Mouse (Mus musculus) heart, adult 18-20 months (tissue): ENCODE results near the gene Srebf1. TPM values are rescaled to one million over a fixed set of nuclear protein-coding genes. Genes with fewer than 3 reads are reported as not detected.

ENCODE experiments used
- DNase-seq, 2 experiments: peaks; one replicate each; pipeline ENCODE4 v3.0.0; 2021 to 2022; ENCODE audit warnings: mixed read lengths in 1 of 2
- total RNA-seq, 2 experiments: library from RNA; stranded (reverse); gene quantifications; 2 replicates each; pipeline ENCODE4 v1.2.3; 2021

Srebf1 gene
- total RNA-seq, 2 experiments from 2014 or later, result 25.7 to 36.6 TPM

GRCm38 (mm10) chr11:60206207-60206606 lies 16.2 kb downstream of the Srebf1 start:
- DNase-seq, result no peak

DNA sequence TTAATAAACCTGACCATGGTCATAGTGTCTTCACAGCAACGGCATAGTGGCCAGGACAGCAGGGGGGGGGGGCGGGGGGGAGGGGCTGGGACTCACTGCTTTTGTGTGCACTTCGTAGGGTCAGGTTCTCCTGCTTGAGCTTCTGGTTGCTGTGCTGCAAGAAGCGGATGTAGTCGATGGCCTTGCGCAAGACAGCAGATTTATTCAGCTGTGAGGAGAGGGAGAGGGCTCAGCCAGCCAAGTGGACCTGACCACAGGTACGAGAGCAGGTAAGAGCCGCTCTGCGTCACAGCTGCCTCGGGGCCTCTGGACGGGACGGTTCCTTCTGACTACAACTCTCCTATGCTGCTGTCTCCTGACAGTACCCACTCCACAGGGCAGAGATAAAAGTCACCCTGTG lies 17.4 kb downstream of the Srebf1 start:
- DNase-seq, result no peak

DNA sequence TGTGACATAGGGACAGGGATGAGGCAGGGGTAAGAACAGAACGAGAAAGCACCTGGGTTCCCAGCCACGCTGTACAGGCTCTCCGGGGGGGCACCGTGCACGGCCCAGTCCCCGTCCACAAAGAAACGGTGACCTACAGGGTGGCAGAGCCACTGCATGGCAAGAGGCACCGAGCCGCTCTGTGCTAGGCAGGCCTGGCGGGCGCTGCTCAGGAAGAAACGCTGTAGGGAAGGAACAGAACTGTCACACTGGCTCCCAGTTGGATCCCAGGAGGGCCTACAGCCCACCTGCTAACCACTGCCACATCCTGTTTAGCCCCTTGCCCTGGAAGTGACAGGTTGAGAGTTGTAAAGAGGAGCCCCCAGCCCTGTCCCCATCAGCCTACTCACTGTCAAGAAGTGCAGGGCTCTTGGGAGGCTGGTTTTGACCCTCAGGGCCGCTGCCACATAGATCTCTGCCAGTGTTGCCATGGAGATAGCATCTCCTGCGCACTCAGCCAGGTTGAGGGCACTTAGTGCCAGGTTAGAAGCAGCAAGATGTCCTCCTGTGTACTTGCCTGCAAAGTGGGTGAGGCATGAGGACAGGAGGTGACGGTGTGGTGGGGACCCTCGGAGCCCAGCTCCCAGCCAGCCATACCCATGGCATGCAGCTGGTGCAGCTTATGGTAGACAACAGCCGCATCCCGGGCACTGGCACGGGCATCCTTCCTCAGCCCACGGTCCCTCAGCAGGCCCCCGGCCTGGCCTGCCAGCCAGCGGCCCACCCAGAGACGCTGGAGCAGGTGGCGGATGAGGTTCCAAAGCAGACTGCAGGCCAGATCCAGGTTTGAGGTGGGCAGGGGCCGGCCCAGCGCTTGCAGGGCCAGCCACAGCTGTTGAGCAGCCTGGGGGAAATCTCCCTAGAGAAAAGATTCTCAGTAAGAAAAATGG lies 19.4 kb downstream of the Srebf1 start:
- no peak for DNase-seq

- DNase-seq, result no peak
These were observed 22.0 kb downstream of the Srebf1 start for GRCm38 (mm10) chr11:60200384-60200783.

GRCm38 (mm10) chr11:60199702-60200184 lies 22.6 kb downstream of the Srebf1 start:
- DNase-seq, result peak; percentile 89 to 97

- DNase-seq, result no peak
These were observed 23.7 kb downstream of the Srebf1 start for GRCm38 (mm10) chr11:60198651-60199050.

DNA sequence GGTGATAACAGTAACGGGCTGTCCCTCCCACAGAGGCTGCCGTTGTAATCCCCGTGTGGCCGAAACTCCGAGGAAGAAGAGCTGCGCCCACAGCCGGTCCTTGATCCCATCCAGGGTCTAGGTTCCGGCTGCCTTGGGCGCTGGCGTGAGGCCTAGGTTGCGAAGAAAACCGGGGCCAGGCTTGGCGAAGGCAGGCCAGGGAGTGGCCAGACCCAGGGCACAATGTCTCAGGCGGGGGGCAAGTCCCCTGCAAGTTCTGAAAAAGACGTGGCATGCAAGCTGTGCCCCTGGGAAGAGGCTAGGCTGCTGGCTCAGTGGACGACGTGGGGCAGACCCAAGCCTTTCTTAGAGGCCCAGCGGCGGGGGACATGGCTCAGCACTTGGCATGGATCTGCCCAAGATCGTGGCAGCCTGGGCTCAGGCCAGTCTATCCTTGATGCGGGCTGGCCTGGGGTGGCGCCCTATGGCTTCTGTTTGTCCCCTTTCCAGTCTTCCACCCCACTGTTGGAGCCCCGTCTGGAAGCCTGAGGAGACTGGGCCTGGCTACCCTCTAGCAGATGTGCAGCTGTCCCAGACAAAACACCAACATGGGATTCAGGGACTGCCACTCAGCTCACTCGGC lies 24.3 kb downstream of the Srebf1 start:
- DNase-seq, result no peak

DNA sequence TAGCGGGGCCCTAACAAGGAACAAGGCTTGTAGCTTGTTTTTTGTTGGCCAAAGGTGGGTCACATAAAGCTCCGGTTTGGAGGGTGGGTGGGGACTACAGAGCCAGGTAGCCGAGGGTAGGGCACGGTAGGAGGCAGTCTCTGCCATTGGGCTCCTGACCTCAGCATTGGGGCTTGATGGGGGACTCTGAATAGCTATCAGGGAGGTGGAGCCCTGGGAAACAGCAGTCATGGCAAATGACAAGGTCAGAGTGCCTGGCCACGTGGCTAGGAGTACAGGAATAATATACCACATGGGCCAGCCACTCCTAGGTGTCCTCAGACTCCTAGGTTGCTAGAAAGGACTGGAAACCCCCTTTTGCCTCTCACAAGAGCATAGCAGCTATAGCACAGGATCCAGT lies 26.0 kb downstream of the Srebf1 start:
- DNase-seq, result no peak

- no peak for DNase-seq
These were observed 27.3 kb downstream of the Srebf1 start for GRCm38 (mm10) chr11:60195108-60195507.

DNA sequence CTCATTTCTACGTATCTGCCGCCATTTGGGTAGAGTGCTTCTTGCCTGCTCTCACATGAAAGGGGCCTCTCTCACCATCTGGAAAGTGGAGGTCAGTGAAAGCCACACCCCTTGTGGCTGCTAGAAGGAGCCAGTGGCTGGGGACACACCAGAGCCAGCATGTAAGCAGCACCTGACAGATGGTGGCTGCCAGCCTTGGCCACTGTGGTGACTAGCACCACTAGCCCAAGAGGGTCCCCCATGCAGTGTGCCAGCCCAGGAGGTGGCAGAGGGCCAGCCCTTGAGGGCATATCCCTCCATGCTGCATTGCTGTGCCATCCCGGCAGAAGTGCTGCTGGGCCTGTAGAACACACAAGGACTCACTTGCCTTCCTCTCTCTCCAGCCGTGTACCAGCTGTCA lies 28.8 kb downstream of the Srebf1 start:
- no peak for DNase-seq

DNA sequence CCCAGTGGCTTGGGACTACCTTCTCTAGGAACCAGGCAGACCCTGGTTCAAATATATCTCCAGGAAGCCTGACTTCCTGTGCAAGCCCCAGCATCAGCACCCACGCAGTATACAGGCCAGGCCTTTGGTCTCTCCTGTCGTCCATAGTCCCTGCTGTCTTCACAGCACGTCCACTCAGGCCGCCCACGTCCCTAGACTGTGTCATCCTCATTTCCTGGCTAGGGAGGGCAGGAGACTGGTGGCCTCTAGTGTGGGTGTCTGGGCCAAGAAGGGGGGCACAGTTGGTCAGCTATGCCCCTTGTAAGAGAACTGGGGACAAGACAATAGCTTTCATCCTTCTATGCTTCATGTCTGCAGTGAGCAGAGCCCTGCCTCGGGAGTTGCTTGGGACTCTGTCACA lies 29.8 kb downstream of the Srebf1 start:
- DNase-seq, result no peak

DNA sequence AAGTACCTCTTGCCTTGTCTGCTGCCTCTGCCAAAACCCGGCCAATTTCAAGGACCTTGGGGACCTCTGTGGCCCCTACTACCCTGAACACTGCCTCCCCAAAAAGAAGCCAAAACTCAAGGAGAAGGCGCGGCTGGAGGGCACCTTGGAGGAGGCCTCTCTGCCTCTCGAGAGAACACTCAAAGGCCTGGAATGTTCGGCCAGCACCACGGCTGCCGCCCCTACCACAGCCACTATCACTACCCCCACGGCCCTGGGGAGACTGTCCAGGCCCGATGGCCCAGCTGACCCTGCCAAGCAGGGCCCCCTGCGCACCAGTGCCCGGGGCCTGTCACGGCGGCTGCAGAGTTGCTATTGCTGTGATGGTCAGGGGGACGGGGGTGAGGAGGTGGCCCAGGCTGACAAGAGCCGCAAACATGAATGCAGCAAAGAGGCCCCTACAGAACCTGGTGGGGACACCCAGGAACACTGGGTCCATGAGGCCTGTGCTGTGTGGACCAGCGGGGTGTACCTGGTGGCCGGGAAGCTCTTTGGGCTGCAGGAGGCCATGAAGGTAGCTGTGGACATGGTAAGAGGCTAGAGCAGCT lies 32.2 kb downstream of the Srebf1 start:
- no peak for DNase-seq

DNA sequence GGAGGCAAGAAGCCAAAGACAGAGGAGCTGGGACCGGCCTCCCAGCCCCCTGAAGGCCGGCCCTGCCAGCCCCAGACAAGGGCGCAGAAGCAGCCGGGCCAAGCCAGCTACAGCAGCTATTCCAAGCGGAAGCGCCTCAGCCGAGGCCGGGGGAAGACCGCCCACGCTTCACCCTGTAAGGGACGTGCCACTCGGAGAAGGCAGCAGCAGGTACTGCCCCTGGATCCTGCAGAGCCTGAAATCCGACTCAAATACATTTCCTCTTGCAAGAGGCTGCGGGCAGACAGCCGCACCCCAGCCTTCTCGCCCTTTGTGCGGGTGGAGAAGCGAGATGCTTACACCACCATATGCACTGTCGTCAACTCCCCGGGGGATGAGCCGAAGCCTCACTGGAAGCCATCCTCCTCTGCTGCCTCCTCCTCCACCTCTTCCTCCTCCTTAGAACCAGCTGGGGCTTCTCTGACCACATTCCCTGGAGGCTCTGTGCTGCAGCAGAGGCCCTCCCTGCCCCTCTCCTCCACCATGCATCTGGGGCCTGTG lies 32.8 kb downstream of the Srebf1 start:
- DNase-seq, result peak in 1 of 2 experiments; percentile 72

DNA sequence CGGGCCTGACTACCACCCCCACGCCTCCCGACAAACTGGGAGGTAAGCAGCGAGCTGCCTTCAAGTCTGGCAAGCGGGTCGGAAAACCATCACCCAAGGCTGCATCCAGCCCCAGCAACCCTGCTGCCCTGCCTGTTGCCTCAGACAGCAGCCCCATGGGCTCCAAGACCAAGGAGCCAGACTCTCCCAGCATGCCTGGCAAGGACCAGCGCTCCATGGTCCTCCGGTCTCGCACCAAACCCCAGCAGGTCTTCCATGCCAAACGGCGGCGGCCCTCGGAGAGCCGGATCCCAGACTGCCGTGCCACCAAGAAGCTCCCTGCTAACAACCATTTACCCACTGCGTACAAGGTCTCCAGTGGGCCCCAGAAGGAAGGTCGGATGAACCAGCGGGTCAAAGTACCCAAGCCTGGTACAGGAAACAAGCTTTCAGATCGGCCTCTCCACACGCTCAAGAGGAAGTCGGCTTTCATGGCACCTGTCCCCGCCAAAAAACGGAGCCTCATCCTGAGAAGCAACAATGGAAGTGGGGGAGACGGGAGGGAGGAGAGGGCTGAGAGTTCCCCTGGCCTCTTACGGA lies 34.0 kb downstream of the Srebf1 start:
- DNase-seq, result no peak

DNA sequence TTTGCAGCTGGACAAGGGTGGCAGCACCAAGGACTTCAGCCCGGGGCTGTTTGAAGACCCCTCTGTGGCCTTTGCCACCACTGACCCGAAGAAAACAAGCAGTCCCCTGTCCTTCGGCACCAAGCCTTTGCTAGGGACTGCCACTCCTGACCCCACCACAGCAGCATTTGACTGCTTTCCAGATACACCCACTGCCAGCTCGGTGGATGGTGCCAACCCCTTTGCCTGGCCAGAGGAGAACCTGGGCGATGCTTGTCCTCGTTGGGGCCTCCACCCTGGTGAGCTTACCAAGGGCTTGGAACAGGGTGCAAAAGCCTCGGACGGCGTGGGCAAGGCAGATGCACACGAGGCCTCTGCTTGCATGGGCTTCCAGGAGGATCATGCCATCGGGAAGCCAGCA lies 35.3 kb downstream of the Srebf1 start:
- no peak for DNase-seq

DNA sequence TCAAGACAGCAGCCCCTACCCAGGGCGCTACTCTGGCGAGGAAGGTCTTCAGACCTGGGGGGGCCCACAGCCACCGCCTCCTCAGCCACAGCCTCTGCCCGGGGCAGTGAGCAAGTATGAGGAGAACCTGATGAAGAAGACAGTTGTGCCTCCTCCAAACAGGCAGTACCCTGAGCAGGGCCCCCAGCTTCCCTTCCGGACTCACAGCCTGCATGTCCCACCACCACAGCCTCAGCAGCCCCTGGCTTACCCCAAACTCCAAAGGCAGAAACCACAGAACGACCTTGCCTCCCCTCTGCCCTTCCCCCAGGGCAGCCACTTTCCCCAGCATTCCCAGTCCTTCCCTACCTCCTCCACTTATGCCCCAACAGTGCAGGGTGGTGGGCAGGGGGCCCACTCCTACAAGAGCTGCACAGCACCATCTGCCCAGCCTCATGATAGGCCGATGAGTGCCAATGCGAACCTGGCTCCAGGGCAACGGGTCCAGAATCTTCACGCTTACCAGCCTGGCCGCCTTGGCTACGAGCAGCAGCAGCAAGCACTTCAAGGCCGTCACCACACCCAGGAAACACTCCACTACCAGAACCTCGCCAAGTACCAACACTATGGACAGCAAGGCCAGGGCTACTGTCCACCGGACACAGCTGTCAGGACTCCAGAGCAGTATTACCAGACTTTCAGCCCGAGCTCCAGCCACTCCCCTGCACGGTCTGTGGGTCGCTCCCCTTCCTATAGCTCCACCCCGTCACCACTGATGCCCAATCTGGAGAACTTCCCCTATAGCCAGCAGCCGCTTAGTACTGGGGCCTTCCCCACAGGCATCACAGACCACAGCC lies 36.8 kb downstream of the Srebf1 start:
- DNase-seq, result peak in 1 of 2 experiments; percentile 53

DNA sequence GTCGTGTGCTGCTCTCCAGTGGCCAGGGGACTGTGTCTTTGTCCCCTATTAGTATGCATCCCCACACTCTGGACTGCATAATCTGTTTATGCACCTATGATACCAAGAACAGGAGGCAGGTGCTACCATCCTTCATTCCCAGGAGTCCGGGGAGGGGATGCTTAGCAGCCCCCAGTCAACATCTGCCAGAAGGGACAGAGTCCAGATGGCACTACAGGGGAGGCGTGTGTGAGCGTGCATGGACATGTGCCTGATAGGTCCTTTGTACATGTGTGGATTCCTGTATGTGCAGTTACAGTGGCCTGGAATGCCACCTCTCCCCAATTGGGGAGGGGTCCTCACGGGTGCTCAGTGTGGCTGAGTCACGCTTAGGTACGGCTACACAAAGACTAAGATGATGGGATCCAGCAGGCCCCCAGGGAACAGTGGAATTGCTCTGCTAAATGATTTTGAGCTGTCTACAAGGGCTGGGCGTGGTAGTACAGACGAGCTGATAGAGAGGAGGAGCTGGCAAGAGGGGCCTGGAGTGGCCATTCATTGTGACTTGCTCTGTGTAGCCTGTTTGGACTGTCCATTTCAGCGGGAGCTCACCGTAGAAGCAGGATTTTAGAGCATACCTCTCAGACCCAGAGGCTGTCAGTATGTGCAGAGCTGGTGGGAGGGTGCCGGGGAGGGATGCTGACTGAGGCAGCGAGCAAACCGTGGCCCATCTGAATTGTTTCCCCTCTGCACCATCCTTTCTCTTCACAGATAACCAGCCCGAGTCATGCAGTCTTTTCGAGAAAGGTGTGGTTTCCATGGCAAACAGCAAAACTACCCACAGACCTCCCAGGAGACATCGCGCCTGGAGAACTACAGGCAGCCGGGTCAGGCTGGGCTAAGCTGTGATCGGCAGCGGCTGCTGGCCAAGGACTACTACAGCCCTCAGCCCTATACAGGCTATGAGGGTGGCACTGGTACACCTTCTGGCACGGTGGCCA lies 37.7 kb downstream of the Srebf1 start:
- no peak for DNase-seq

- DNase-seq, result no peak
These were observed 39.6 kb downstream of the Srebf1 start for GRCm38 (mm10) chr11:60182741-60183140.

DNA sequence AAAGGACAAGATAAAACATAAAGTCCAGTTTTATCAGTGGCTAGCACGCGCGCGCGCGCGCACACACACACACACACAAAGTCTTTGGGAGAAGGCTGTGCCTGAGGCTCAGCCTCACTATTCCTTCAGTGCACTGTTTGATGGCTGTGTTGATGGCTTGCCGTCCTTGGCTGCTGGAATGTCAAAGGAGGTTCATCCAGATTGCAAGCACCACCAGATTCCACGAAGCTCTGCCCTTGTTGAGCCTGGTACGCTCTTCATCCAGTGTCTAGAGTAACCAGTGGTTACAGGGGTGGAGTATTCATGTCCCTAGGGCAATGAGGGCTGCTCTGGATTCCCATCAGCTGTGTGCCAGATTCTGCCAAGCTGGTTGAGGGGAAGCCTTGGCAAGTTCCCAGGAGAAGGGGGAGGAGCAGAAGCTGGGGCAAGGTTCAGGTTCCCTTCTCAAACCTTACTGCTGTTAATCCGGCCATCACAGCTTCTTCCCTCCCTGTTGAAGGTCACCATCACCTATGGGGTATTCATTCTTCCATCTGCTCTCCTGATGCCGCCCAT lies 40.2 kb downstream of the Srebf1 start:
- DNase-seq, result no peak

GRCm38 (mm10) chr11:60178506-60178905 lies 43.9 kb downstream of the Srebf1 start:
- no peak for DNase-seq
